Mouse (Mus musculus): ENCODE data around the gene F5.

- TF ChIP-seq CTCF (IDR thresholded peaks at IDR 0.05; ENCODE audit: low read depth, low read length), result no peak
- TF ChIP-seq POLR2A (IDR thresholded peaks at IDR 0.05; ENCODE audit: borderline replicate concordance, low read depth, low read length), result no peak
Observed at GRCm38 (mm10) chr1:164220261-164220660, 68.6 kb downstream of the F5 start.
